7 mouse cellular contexts compared by ENCODE assay signal in genomic region chr9:44084236-44084635, GRCm38 (mm10). TPM values are rescaled to one million over a fixed set of nuclear protein-coding genes. Genes with fewer than 3 reads are reported as not detected.
DNase-seq lines count a peak whose midpoint lies in the region; ATAC-seq and TF ChIP-seq lines count a peak whose summit lies in the region.

No protein-coding gene starts in this region.

- peaks cover 21% of the 10 kb centered on the region; the same call in 1 of the 2 replicates for H3K4me1 ChIP-seq in lung, postnatal 0 days (ENCODE audit: insufficient read depth, low read depth, low read length)
- peaks cover 31% of the 10 kb centered on the region for H3K4me1 ChIP-seq in embryonic facial prominence, embryonic 14.5 days (ENCODE audit: control insufficient read depth, insufficient read depth, low read length)
- H3K4me1 ChIP-seq in limb, embryonic 12.5 days (replicated peaks) = peaks cover 61% of the 10 kb centered on the region
- peaks cover 54% of the 10 kb centered on the region for H3K4me1 ChIP-seq in stomach, embryonic 15.5 days

- no peak for TF ChIP-seq CTCF in lung, postnatal 0 days (IDR thresholded peaks at IDR 0.05)

- no peak for ATAC-seq in lung, postnatal 0 days
- ATAC-seq in embryonic facial prominence, embryonic 14.5 days (ENCODE audit: low read depth) = no peak
- ATAC-seq in limb, embryonic 12.5 days (ENCODE audit: insufficient number of reproducible peaks, insufficient read depth, low FRiP score, low TSS enrichment, low read depth) = no peak
- ATAC-seq in stomach, embryonic 15.5 days (ENCODE audit: insufficient read depth, low FRiP score, low read depth) = no peak
- ATAC-seq in cerebellum, adult (ENCODE audit: insufficient number of reproducible peaks, low FRiP score, low TSS enrichment) = no peak

- no peak for TF ChIP-seq EP300 in lung, postnatal 0 days (IDR thresholded peaks at IDR 0.05)

- H3K27me3 ChIP-seq in lung, postnatal 0 days (replicated peaks; ENCODE audit: insufficient read depth, low read length) = peaks cover 4% of the 10 kb centered on the region; the same call in 1 of the 2 replicates
- H3K27me3 ChIP-seq in embryonic facial prominence, embryonic 14.5 days (replicated peaks; ENCODE audit: control insufficient read depth, insufficient read depth, low read length) = peaks cover 15% of the 10 kb centered on the region; the same call in 1 of the 2 replicates
- H3K27me3 ChIP-seq in limb, embryonic 12.5 days = peaks cover 55% of the 10 kb centered on the region
- 0 out of 2 replicates have a peak, but pooled peaks cover 6% of the 10 kb centered on the region for H3K27me3 ChIP-seq in stomach, embryonic 15.5 days (replicated peaks)

- H3K9ac ChIP-seq in lung, postnatal 0 days (replicated peaks; ENCODE audit: low read depth) = no peak overlapping the region
- H3K9ac ChIP-seq in embryonic facial prominence, embryonic 14.5 days (ENCODE audit: low read depth, low read length) = peak overlapping the region; percentile 77
- peak overlapping the region; percentile 74 for H3K9ac ChIP-seq in limb, embryonic 12.5 days (replicated peaks)
- H3K9ac ChIP-seq in stomach, embryonic 15.5 days = 0 out of 2 replicates have a peak overlapping the region, but pooled peaks have one; percentile 68

- peak overlapping the region; percentile 57 for H3K4me3 ChIP-seq in lung, postnatal 0 days (ENCODE audit: low read depth, low read length)
- peak overlapping the region; percentile 66 for H3K4me3 ChIP-seq in embryonic facial prominence, embryonic 14.5 days (ENCODE audit: low read depth, low read length)
- H3K4me3 ChIP-seq in limb, embryonic 12.5 days (replicated peaks) = peak overlapping the region; percentile 63
- peak overlapping the region; percentile 58 for H3K4me3 ChIP-seq in stomach, embryonic 15.5 days (replicated peaks)

- WGBS in lung, postnatal 0 days = 2% methylated on average over 14 of the region's 14 CpGs
- 4% methylated on average over 14 of the region's 14 CpGs for WGBS in embryonic facial prominence, embryonic 14.5 days
- WGBS in limb, embryonic 12.5 days = under 1% methylated on average over 14 of the region's 14 CpGs
- 2% methylated on average over 14 of the region's 14 CpGs for WGBS in stomach, embryonic 15.5 days

- H3K27ac ChIP-seq in lung, postnatal 0 days (ENCODE audit: low read length) = no peak overlapping the region
- no peak overlapping the region for H3K27ac ChIP-seq in embryonic facial prominence, embryonic 14.5 days (replicated peaks; ENCODE audit: low read depth, low read length)
- no peak overlapping the region for H3K27ac ChIP-seq in limb, embryonic 12.5 days
- peak overlapping the region; percentile 64; the same call in 1 of the 2 replicates for H3K27ac ChIP-seq in stomach, embryonic 15.5 days

- H3K36me3 ChIP-seq in lung, postnatal 0 days (ENCODE audit: insufficient read depth, low read length) = no peaks in the 10 kb centered on the region
- no peaks in the 10 kb centered on the region for H3K36me3 ChIP-seq in embryonic facial prominence, embryonic 14.5 days (ENCODE audit: control insufficient read depth, insufficient read depth, low read length)
- H3K36me3 ChIP-seq in limb, embryonic 12.5 days = no peaks in the 10 kb centered on the region
- no peaks in the 10 kb centered on the region for H3K36me3 ChIP-seq in stomach, embryonic 15.5 days

- no peaks in the 10 kb centered on the region for H3K9me3 ChIP-seq in lung, postnatal 0 days (ENCODE audit: low read length)
- H3K9me3 ChIP-seq in embryonic facial prominence, embryonic 14.5 days (ENCODE audit: control insufficient read depth, low read length) = no peaks in the 10 kb centered on the region
- H3K9me3 ChIP-seq in limb, embryonic 12.5 days = no peaks in the 10 kb centered on the region
- H3K9me3 ChIP-seq in stomach, embryonic 15.5 days = no peaks in the 10 kb centered on the region

- H3K4me2 ChIP-seq in lung, postnatal 0 days (replicated peaks; ENCODE audit: low read depth, low read length) = peak overlapping the region; percentile 100
- peak overlapping the region; percentile 99 for H3K4me2 ChIP-seq in embryonic facial prominence, embryonic 14.5 days (ENCODE audit: low read depth, low read length)
- peak overlapping the region; percentile 99 for H3K4me2 ChIP-seq in limb, embryonic 12.5 days
- H3K4me2 ChIP-seq in stomach, embryonic 15.5 days = peak overlapping the region; percentile 100

- no peak for DNase-seq in lung, postnatal 0 days (ENCODE audit: low spot score)
- no peak for DNase-seq in lung, postnatal 25 days (ENCODE audit: low spot score)
- no peak for DNase-seq in embryonic facial prominence, embryonic 14.5 days (ENCODE audit: low spot score)
- DNase-seq in layer of hippocampus, adult 8-10 months (ENCODE audit: low spot score in 2 of 2) = no peak

RNA-seq across cellular contexts. Expression of gene Mfrp, which starts 17.3 kb away (rescaled TPM):
- polyA plus RNA-seq in lung, postnatal 0 days (2015; fragmentation: Nextera tagmentation; extraction: Ambion mirVana) = 0.08 TPM in 1 of 2 replicates, not detected in the other
- polyA plus RNA-seq in embryonic facial prominence, embryonic 14.5 days (2014; fragmentation: Nextera tagmentation; extraction: Ambion mirVana) = not detected in 2 replicates
- polyA plus RNA-seq in limb, embryonic 12.5 days (2016; fragmentation: Nextera tagmentation; extraction: Ambion mirVana) = 0.29 and 0.40 TPM in 2 replicates
- polyA plus RNA-seq in stomach, embryonic 15.5 days (2015; fragmentation: Nextera tagmentation; extraction: Ambion mirVana) = 0.18 TPM in 2 replicates
- total RNA-seq in layer of hippocampus, adult 8-10 months (2022) = 1 to 10 TPM in 2 of 4 experiments, under 1 TPM in 2; 0.33 to 1.4 (median 0.95) TPM

RNA-seq across cellular contexts. Expression of gene Usp2, which starts 17.4 kb away (rescaled TPM):
- 11.0 TPM in 2 replicates for polyA plus RNA-seq in lung, postnatal 0 days (2015; fragmentation: Nextera tagmentation; extraction: Ambion mirVana)
- polyA plus RNA-seq in embryonic facial prominence, embryonic 14.5 days (2014; fragmentation: Nextera tagmentation; extraction: Ambion mirVana) = 22.8 and 39.4 TPM in 2 replicates
- polyA plus RNA-seq in limb, embryonic 12.5 days (2016; fragmentation: Nextera tagmentation; extraction: Ambion mirVana) = 8.5 and 11.0 TPM in 2 replicates
- polyA plus RNA-seq in stomach, embryonic 15.5 days (2015; fragmentation: Nextera tagmentation; extraction: Ambion mirVana) = 12.0 and 12.9 TPM in 2 replicates
- total RNA-seq in layer of hippocampus, adult 8-10 months (2022) = 100 to 1,000 TPM in 1 of 4 experiments, 10 to 100 TPM in 3; 82.1 to 101 (median 90.9) TPM

RNA-seq across cellular contexts. Expression of gene C1qtnf5, which starts 22.8 kb away (rescaled TPM):
- polyA plus RNA-seq in lung, postnatal 0 days (2015; fragmentation: Nextera tagmentation; extraction: Ambion mirVana) = 9.8 and 10.3 TPM in 2 replicates
- 4.8 and 5.2 TPM in 2 replicates for polyA plus RNA-seq in embryonic facial prominence, embryonic 14.5 days (2014; fragmentation: Nextera tagmentation; extraction: Ambion mirVana)
- 0.84 TPM in 1 of 2 replicates, not detected in the other for polyA plus RNA-seq in limb, embryonic 12.5 days (2016; fragmentation: Nextera tagmentation; extraction: Ambion mirVana)
- 2.8 and 3.3 TPM in 2 replicates for polyA plus RNA-seq in stomach, embryonic 15.5 days (2015; fragmentation: Nextera tagmentation; extraction: Ambion mirVana)
- 10 to 100 TPM; 14.6 to 23.4 (median 18.8) TPM for total RNA-seq in layer of hippocampus, adult 8-10 months (2022)

RNA-seq across cellular contexts. Expression of gene Gm49380, which starts 29.1 kb away (rescaled TPM):
- polyA plus RNA-seq in lung, postnatal 0 days (2015; fragmentation: Nextera tagmentation; extraction: Ambion mirVana) = 0.29 and 0.30 TPM in 2 replicates
- 0.22 and 0.35 TPM in 2 replicates for polyA plus RNA-seq in embryonic facial prominence, embryonic 14.5 days (2014; fragmentation: Nextera tagmentation; extraction: Ambion mirVana)
- 0.08 and 0.17 TPM in 2 replicates for polyA plus RNA-seq in limb, embryonic 12.5 days (2016; fragmentation: Nextera tagmentation; extraction: Ambion mirVana)
- polyA plus RNA-seq in stomach, embryonic 15.5 days (2015; fragmentation: Nextera tagmentation; extraction: Ambion mirVana) = 0.14 and 0.18 TPM in 2 replicates
- 1 to 10 TPM in 1 of 4 experiments, under 1 TPM in 3; 0.43 to 1.1 (median 0.58) TPM for total RNA-seq in layer of hippocampus, adult 8-10 months (2022)

RNA-seq across cellular contexts. Expression of gene Rnf26, which starts 29.1 kb away (rescaled TPM):
- 18.8 and 19.0 TPM in 2 replicates for polyA plus RNA-seq in lung, postnatal 0 days (2015; fragmentation: Nextera tagmentation; extraction: Ambion mirVana)
- 61.4 and 73.4 TPM in 2 replicates for polyA plus RNA-seq in embryonic facial prominence, embryonic 14.5 days (2014; fragmentation: Nextera tagmentation; extraction: Ambion mirVana)
- polyA plus RNA-seq in limb, embryonic 12.5 days (2016; fragmentation: Nextera tagmentation; extraction: Ambion mirVana) = 89.6 and 91.4 TPM in 2 replicates
- 59.9 and 60.8 TPM in 2 replicates for polyA plus RNA-seq in stomach, embryonic 15.5 days (2015; fragmentation: Nextera tagmentation; extraction: Ambion mirVana)
- 10 to 100 TPM; 27.2 to 31.7 (median 28.4) TPM for total RNA-seq in layer of hippocampus, adult 8-10 months (2022)
